Mouse (Mus musculus): ENCODE data around the gene Hoxc5. TPM values are rescaled to one million over a fixed set of nuclear protein-coding genes. Genes with fewer than 3 reads are reported as not detected.

The Hoxc5 gene
- total RNA-seq, 2 experiments from 2014 or later = not detected

DNA sequence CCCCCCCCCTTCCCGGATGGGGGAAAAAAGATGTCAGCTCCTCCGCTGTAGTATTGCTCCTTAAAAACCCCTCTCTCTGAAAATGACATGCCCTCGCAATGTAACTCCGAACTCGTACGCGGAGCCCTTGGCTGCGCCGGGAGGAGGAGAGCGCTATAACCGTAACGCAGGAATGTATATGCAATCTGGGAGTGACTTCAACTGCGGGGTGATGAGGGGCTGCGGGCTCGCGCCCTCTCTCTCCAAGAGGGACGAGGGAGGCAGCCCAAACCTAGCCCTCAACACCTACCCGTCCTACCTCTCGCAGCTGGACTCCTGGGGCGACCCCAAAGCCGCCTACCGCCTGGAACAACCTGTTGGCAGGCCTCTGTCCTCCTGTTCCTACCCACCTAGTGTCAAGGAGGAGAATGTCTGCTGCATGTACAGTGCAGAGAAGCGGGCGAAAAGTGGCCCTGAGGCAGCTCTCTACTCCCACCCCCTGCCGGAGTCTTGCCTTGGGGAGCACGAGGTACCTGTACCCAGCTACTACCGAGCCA, 399 bp upstream of the Hoxc5 start, which contains the start of gene Hoxc10:
Gene Hoxc10 (plus strand): TSS at position 21 of the 536 bp plus-strand sequence.
- intact Hi-C loops (cut with DNase I) = no loop called here
- DNase-seq = no peak

DNA sequence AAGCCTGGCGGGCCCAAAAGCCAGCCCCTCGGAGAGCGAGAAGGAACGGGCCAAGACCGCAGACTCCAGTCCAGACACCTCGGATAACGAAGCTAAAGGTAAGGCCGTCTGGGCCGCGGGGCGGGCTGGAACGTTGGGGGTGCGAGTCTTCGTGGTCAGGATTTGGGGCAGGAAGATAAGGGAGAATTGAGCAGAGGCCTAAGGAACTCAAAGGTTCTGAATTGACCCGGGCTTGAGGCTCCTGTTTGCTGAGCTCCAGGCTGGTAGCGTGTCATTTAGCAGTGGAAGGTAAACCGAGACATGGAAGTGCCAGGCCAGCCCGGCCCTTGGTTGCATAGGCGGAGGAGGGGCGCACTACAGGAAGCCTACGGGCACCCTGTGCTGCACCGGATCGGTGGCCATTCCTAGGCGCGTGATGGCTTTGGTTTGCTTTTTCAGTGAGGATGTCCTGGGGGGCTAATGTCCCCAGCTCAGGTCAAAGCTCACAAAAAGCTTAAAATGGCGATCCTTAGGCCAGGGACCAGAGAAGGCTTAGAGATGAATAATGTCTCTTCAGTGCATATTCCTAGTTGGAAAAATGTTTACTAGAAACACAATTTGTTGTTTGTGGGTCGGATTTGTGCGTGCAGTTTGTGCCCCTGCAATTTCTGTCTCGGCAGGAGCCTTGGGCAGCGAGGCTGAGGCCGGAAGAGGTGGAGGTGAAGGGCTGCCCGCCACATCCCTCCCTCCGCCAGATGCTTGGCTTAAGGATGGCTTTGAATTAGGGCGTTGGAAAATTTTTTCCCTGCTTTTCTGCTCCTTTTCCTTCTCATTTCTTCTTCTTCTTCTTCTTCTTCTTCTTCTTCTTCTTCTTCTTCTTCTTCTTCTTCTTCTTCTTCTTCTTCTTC, 511 bp downstream of the Hoxc5 start:
- no peak for DNase-seq
- intact Hi-C loops (cut with DNase I) = no loop called here

DNA sequence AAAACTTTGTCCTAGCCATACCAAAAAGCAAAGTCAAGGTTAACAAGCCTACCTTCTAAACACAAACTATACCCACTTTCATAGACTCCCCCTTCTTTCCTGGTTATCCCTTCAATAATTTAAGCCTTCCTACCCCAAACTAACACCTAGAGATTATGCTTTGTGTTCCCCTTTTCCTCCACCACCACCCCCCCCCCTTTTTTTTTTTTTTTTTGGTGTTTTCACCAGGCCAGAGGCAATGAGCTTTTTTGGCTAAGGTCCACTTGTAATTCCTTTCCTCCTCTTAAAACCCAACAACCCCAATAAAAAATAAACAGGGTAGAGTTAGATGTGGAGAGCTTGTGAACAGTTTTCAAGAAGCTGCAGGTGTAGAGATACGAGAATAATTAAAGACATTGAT, 2.1 kb downstream of the Hoxc5 start:
- DNase-seq = no peak
- intact Hi-C loops (cut with DNase I) = no loop called here

DNA sequence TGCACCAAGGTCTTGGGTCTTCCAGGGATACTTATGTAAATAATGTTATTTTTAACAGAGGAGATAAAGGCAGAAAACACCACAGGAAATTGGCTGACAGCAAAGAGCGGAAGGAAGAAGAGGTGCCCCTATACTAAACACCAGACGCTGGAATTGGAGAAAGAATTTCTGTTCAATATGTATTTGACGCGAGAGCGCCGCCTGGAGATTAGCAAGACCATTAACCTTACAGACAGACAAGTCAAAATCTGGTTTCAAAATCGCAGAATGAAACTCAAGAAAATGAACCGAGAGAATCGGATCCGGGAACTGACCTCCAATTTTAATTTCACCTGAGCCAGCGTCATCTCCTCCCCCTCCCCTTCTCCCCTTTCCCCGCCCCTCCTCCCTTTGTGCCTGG, 3.5 kb downstream of the Hoxc5 start:
- no peak for DNase-seq
- intact Hi-C loops (cut with DNase I) = loop anchor here (5.0 kb wide), 1 partner anchor 208 kb away; no protein-coding TSS in a partner anchor

DNA sequence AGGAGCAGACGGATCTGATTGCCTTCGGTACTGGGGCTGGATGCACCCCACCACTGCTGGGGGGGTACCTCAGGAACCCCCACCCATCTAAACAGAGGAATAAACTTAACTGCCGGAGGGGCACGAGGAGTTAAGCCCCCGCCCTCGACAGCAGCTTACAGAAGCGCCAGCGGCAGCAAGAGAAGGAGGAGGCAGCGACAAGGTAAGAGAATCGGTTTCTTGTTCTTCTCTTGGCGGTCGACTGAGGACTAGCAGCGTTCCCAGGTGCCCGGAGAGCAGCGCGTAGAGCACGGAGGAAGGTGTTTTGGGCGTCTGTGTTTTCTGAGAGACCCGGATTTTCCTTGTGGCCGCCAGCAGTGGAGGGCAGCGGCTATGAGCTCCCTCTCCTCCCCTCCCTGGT, 5.0 kb downstream of the Hoxc5 start:
- no peak for DNase-seq
- intact Hi-C loops (cut with DNase I) = loop anchor here (5.0 kb wide), 1 partner anchor 210 kb away; no protein-coding TSS in a partner anchor

DNA sequence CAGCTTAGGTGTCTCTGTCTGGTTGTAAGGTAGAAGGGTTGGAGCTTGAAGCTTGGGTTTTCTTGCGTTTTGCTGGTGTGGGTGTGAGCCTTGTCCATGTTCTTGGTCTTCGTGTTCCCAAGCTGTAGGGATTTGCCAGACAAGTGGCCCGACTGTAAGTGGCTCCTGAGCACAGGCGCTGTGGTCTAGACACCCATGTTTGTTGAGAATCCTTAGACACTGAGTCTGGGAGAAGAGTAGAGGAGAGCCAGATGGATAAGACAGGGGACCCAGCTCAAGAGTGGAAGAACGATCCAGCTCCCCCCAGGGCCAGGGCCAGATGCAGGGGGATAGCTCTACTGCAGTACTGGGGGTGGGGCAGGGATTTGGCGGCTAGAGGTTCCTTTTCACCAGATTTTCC, 5.5 kb downstream of the Hoxc5 start:
- intact Hi-C loops (cut with DNase I) = loop anchor here (5.0 kb wide), 1 partner anchor 210 kb away; no protein-coding TSS in a partner anchor
- no peak for DNase-seq

DNA sequence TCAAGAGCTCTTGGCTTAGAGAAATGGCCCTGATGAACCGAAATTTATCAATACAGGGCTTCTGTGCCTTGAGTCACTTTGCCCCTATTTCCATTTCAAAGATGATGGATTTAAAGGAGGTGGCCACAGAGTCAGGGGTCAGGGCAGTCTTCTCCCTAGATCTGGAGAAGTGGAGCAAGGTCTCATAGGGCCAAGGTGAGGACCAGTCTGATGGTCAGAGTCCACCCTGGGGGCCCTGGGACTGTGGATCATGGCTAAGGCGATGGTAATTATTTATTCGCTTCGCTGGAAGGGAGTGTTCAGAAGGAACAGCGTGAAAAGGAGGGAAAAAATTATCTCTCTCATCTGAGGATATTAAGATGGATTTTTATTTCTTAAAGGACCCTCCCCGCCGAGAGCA, 7.8 kb downstream of the Hoxc5 start:
- intact Hi-C loops (cut with DNase I) = no loop called here
- DNase-seq = no peak

DNA sequence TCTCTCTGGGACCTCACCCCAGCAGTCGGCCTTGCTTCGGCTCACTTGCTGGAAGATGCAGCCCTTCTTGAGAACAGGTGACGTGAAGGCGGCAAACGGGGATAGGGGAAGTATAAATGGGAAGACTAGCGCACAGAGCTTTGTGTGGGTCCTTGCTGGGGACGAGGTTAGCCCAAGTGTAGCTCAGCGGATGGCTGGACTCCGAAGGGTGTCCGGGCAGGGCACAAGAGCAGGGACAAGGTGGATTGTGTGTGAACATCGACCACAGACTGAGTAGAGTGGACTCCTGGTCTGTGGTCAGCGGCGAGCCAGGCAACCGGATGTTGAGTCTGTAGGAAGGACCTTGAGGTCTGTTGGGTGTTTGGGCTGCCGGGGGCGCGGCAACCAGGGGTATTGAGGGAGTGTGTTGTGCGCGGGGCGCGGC, 8.5 kb downstream of the Hoxc5 start:
- intact Hi-C loops (cut with DNase I) = no loop called here
- DNase-seq = no peak

DNA sequence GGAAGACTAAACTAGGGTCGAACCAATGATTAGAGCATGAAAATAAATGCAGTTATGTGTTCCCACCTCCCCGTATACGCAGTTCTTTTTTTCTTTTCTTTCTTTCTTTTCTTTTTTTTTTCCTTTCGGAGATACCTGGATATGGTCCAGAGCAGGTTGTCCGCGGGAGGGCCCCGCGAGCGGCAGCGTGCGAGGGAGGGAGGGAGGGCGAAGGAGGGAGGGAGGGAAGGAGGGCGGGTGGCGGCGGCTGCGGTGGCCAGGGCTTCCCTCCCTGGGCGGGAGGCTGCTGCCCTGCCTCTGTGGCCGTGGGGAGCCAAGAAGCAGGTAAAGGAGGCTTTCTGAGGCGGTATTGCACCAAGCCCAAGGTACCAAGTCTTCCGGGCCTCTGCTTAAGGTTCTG, 8.9 kb downstream of the Hoxc5 start, which contains the start of gene Hoxc9:
Gene Hoxc9 (plus strand): TSS at position 269 of the 400 bp plus-strand sequence.
- intact Hi-C loops (cut with DNase I) = no loop called here
- DNase-seq = no peak

DNA sequence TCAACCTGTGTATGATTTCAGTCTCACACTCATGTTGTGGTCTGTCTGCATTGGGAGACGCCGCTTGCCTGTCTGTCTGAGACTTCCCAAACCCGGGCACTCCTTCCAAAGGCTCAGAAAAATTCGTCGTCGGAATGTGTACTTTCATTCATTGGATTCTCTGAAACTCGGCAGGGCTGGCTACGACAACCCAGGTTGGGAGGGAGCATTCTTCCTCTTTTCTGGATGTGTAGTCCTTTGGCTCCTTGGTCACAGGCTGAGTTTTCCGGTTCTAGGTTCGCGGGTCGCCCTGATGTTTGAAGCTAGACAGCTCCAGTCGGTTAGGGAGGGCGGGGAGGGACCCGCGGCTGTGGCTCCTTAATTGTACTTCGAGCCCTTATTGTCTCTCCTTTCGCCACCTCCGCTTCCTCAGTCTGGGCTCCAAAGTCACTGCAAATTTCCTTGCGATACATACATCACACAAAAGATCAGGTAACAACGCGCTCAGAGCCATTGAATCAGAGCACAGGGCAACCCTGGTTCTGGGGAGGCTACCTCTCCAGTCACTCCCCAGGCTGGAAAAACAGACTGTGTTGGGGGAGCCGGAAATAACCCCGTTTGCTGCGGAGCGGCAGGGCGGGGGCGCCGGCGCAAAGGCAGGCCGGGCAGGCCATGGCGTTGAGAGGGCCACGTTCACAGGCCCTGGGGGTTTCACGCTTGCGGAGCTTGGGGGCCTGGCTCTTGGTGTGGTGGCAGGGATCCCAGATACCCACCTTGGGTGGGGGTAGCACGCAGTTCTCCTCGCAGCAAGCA, 9.6 kb downstream of the Hoxc5 start:
- no peak for DNase-seq
- intact Hi-C loops (cut with DNase I) = no loop called here

DNA sequence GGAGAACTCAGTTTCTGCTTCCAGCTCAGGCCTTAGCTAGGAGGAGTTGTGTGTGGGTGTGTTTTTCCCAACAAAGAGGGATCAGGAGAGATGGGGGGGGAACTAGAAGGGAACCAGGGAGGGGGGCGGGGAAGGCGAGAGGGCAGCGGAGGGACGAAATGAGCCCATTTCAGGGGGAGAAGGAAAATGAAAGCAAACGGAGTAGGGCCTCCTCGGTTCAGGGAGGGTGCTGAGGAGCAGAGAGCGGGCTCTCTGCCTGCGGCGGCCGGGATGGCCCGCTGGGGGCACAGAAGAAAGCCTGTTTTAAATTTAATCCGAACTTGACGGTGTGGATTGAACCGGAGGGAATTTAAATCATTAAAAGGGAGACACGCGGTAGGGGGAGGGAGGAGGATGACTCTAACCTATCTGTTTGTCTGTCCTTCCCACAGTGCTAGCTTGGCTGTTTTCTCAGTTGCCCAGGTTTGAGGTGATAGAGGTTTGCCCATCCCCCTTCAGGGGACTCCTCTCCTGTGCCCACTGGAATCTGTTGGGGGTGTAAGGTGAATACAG, 10.3 kb downstream of the Hoxc5 start:
- intact Hi-C loops (cut with DNase I) = no loop called here
- no peak for DNase-seq

DNA sequence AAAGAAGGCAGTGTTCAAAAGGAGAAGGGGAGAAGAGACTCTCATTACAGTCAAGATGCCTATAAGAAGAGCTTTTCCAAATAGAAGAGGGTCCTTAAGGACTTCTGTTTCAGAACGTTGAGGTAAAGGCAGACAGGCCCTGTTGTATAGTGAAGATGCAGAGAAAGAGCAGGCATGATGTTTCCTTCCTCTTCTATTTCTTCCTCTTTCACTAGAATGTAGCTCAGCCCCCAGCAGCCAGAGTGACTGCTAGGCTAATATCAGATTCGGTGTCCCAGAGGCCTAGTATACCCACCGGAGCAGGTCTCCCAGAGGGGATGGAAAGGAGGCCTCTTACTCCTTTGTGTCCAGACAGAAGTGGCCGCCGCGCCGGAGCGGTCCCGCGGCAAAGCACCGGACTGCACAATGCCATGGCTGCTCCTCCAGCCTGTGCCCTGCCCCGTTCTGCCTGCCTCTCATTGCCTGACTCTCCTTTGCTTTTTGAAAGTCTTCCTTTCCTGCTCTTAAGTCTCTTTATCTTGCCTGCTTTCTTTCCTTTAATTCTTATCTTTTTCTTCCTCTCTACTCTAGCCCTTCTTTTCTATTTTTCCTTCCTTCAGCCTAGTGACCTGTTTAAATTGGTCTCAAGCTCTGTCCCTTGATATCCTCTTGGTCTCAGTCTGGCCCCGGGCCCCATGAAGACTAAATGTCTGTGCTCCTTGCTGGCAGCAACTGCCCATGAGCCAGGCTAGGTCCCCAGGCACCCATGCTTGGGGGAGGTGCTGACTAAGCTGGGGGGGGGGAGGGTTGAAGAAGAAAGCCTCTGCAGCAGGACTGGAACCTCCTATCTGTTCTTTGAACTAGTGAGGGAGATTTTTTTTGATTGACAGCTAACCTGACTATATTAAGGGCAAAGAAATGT, 11.6 kb downstream of the Hoxc5 start:
- no peak for DNase-seq
- intact Hi-C loops (cut with DNase I) = no loop called here

DNA sequence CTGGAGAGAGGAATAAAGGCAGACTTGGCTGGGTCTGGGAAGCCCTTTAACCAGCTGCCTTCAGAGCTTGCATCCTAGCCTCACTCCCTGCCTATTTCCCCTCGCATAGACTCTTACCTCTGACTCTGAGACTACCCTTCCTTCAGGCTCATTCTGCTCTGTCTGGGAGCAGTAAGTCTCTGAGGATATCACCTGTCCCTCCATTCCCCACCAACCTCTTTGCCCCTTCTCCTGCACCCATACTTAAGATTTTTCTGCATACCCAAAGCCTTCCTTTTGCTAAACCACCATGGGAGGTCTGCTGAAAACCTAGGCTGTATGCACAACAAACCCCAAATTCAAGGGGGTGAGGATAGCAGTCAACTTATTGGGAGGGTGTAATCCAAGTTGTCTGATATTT, 12.7 kb downstream of the Hoxc5 start:
- DNase-seq = no peak
- intact Hi-C loops (cut with DNase I) = no loop called here

DNA sequence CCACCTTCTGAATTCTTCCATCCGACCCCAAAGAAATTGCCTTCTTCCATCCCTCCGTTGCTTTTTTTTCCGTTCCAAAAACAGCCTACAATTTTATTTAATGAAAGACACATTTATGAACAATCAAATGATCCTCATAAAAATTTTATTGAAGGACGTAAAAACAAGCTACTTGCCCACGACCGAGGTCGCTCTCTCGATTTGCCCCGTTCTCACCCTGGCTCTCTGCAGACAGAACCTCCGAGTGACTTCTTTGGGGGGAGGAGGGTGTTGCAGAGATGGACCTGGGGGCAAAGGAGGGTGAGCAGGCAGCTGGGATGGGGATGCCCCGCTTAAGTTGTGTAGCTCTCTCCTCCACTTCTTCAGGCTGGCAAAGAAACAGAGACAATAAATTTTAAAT, 13.1 kb downstream of the Hoxc5 start:
- intact Hi-C loops (cut with DNase I) = no loop called here
- DNase-seq = no peak

DNA sequence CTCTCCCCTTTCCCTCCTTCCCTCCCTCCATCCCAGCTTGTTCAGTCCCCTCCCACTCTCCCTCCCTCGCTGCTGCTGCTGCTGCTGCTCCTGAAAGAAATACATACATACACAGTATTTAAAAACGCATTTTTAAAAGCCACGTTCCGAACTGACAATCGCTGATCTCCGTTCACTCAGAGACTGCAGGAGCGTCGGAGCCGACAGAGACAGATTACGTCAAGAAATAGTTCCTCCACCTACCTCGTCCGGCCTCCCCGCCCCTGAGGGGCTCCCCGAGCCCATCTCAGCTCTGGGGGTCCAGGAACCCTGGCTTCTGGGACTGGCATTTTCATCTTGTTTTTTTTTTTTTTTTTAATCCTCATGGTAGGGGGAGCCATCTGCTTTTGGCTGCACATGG, 13.7 kb downstream of the Hoxc5 start:
- intact Hi-C loops (cut with DNase I) = no loop called here

DNA sequence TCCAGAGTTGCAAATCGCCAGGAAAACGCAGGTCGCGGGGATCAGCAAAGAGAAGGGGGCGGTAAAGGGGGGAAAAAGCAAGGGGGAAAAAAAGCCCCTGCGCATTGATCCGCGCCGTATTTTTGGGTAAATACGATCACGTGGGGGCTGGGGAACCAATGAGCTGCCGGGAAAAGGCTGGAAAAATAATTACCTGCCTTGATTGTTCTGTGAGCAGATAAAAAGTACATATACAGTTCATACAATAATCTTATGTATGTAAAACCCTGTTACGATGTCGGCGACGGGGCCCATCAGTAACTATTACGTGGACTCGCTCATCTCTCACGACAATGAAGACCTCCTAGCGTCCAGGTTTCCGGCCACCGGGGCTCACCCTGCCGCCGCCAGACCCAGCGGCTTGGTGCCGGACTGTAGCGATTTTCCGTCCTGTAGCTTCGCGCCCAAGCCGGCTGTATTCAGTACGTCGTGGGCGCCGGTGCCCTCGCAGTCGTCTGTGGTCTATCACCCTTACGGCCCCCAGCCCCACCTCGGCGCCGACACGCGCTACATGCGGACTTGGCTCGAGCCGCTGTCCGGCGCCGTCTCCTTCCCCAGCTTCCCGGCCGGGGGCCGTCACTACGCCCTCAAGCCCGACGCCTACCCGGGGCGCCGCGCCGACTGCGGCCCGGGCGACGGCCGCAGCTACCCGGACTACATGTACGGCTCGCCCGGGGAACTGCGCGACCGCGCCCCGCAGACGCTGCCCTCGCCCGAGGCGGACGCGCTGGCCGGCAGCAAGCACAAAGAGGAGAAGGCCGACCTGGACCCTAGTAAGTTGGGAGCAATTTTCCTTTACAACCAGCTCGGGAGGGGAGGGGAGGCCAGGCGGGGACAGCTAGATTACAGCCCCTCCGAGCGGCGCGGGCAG, 14.4 kb downstream of the Hoxc5 start:
- DNase-seq = no peak
- intact Hi-C loops (cut with DNase I) = no loop called here

More for the DNA sequence above, 13.7 kb downstream of the Hoxc5 start:
- no peak for DNase-seq

DNA sequence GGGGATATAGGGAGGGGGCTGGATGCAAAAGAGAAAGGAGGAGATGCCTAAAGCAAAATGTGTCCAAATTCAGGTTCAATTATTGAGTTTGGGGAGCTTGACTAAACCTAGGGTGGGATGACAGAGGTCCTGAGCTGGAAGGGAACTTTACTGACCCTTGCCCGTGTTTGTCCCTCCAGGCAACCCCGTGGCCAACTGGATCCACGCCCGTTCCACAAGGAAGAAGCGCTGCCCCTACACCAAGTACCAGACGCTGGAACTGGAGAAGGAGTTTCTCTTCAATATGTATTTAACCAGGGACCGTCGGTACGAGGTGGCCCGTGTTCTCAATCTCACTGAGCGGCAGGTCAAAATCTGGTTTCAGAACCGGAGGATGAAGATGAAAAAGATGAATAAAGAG, 16.5 kb downstream of the Hoxc5 start:
- no peak for DNase-seq
- intact Hi-C loops (cut with DNase I) = no loop called here

DNA sequence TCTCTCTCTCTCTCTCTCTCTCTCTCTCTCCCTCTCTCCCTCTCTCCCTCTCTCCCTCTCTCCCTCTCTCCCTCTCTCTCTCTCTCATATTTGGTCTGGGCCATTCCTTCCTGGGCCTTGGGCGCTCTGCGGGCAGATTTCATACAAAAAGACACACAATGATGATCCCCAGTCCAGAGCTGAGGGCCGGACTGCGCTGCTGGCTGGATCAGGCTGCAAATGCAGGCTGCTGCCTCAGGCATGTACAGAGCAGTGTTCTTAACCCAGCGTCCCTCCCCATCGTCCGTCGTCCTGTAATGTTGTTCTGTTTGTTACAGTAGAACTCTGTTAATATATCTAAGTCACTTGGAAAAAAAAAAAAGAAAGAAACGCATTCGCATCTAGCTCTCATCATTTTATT, 17.3 kb downstream of the Hoxc5 start:
- intact Hi-C loops (cut with DNase I) = no loop called here
- no peak for DNase-seq

DNA sequence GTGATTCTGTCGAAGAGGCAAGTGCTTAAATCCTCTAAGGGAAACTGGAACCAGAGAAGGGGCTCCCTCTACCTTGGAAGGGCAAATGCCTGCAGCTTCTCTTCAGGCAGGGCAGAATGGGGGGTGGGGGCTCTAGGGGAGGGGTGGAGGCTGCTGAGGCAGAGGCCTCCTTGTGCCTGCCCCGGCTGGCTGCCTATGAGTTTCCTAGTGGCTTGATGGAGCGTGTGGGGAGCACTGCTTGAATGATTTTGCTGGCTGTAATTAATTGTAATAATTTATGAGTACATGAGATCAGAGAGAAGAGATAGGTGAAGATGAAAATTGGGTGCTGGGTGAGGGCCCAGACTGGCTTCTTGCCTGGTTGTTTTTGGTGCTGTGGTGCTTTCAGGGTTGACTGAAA, 17.7 kb downstream of the Hoxc5 start:
- intact Hi-C loops (cut with DNase I) = loop anchor here (5.0 kb wide), 2 partner anchors 147 to 322 kb away; no protein-coding TSS in a partner anchor
- no peak for DNase-seq
